ENCODE assay signal across 30 mouse cellular contexts in genomic region chr2:165548627-165549026, GRCm38 (mm10). TPM values are rescaled to one million over a fixed set of nuclear protein-coding genes. Genes with fewer than 3 reads are reported as not detected.
DNase-seq lines count a peak whose midpoint lies in the region; ATAC-seq and TF ChIP-seq lines count a peak whose summit lies in the region.
"Had no signal": no experiment of that assay in that cellular context is flagged by ENCODE, and none has a peak within 500 bp of the region (broad histone marks: within the 10 kb centered on the region; RNA-seq: fewer than 3 reads in every experiment).

No protein-coding gene starts in this region.

- H3K27me3 ChIP-seq in forebrain, embryonic 14.5 days (replicated peaks; ENCODE audit: control insufficient read depth, insufficient read depth, low read length), result no peaks in the 10 kb centered on the region
- H3K27me3 ChIP-seq in forebrain, embryonic 12.5 days, result peaks cover 7% of the 10 kb centered on the region; the same call in 1 of the 2 replicates
- H3K27me3 ChIP-seq: forebrain, embryonic 13.5 days; lung, embryonic 15.5 days; neural tube, embryonic 12.5 days had no signal

- H3K27ac ChIP-seq in forebrain, embryonic 14.5 days (ENCODE audit: low read depth, low read length), result no peak overlapping the region
- no peak overlapping the region for H3K27ac ChIP-seq in forebrain, embryonic 12.5 days
- H3K27ac ChIP-seq in layer of hippocampus, adult 2 months, result peak overlapping the region; percentile 57; the same call in 1 of the 2 replicates
- H3K27ac ChIP-seq: forebrain, embryonic 13.5 days; heart, adult 2 months; limb, embryonic 12.5 days; lung, embryonic 15.5 days; midbrain, embryonic 12.5 days; neural tube, embryonic 12.5 days; stomach, postnatal 0 days had no signal

- ATAC-seq in forebrain, embryonic 14.5 days, result no peak
- ATAC-seq in forebrain, embryonic 12.5 days (ENCODE audit: low FRiP score), result no peak
- ATAC-seq: forebrain, embryonic 13.5 days; intestine, postnatal 0 days had no signal

- H3K4me2 ChIP-seq in forebrain, embryonic 14.5 days (ENCODE audit: low read length), result no peak overlapping the region
- no peak overlapping the region for H3K4me2 ChIP-seq in forebrain, embryonic 12.5 days
- H3K4me2 ChIP-seq: forebrain, embryonic 13.5 days; heart, embryonic 12.5 days; limb, embryonic 12.5 days; lung, embryonic 15.5 days; midbrain, embryonic 12.5 days; neural tube, embryonic 12.5 days had no signal

- peak; percentile 28 for DNase-seq in forebrain, embryonic 14.5 days (ENCODE audit: low spot score)
- no peak for DNase-seq in layer of hippocampus, adult 2 months (ENCODE audit: low spot score in 2 of 2)
- no peak for DNase-seq in layer of hippocampus, postnatal 36 days
- peak; percentile 35 to 46 for DNase-seq in right cerebral cortex, postnatal 10 days (ENCODE audit: low spot score in 2 of 2)
- DNase-seq in right cerebral cortex, postnatal 36 days (ENCODE audit: low spot score in 2 of 2), result no peak
- DNase-seq in ovary, postnatal 14 days (ENCODE audit: low spot score), result no peak
- DNase-seq: adrenal gland, postnatal 14 days; cerebellum, adult 18-20 months; cerebellum, postnatal 10 days; heart, adult 2 months; heart, postnatal 4 days; kidney, adult 9 months; kidney, postnatal 10 days; layer of hippocampus, adult 9-11 months; right cerebral cortex, postnatal 25 days; spleen, adult 18-20 months; thymus, adult 18-20 months; thymus, postnatal 25 days had no signal

- H3K4me1 ChIP-seq in forebrain, embryonic 14.5 days (ENCODE audit: control insufficient read depth, insufficient read depth, low read length), result peaks cover 4% of the 10 kb centered on the region; the same call in 1 of the 2 replicates
- peaks cover 24% of the 10 kb centered on the region for H3K4me1 ChIP-seq in forebrain, embryonic 12.5 days
- H3K4me1 ChIP-seq: lung, embryonic 15.5 days had no signal

- no peak overlapping the region for H3K9ac ChIP-seq in forebrain, embryonic 14.5 days (ENCODE audit: low read length)
- no peak overlapping the region for H3K9ac ChIP-seq in forebrain, embryonic 12.5 days
- H3K9ac ChIP-seq: forebrain, embryonic 13.5 days; heart, embryonic 12.5 days; limb, embryonic 12.5 days; lung, embryonic 15.5 days; midbrain, embryonic 12.5 days; neural tube, embryonic 12.5 days had no signal

- 54% methylated on average over 6 of the region's 6 CpGs for WGBS in forebrain, embryonic 14.5 days
- WGBS in forebrain, embryonic 12.5 days, result 53% methylated on average over 6 of the region's 6 CpGs

- H3K36me3 ChIP-seq in forebrain, embryonic 14.5 days (ENCODE audit: control insufficient read depth, insufficient read depth, low read length), result no peaks in the 10 kb centered on the region
- H3K36me3 ChIP-seq in forebrain, embryonic 12.5 days (replicated peaks), result no peaks in the 10 kb centered on the region
- H3K36me3 ChIP-seq: G1E; heart, embryonic 12.5 days; limb, embryonic 12.5 days; lung, embryonic 15.5 days; midbrain, embryonic 12.5 days; neural tube, embryonic 12.5 days had no signal

- no peak overlapping the region for H3K4me3 ChIP-seq in forebrain, embryonic 14.5 days (ENCODE audit: low read depth, low read length)
- H3K4me3 ChIP-seq in forebrain, embryonic 12.5 days (replicated peaks), result no peak overlapping the region
- no peak overlapping the region for H3K4me3 ChIP-seq in layer of hippocampus, adult 2 months
- H3K4me3 ChIP-seq: erythroblast, embryonic 14.5 days; forebrain, embryonic 13.5 days; heart, adult 2 months; heart, embryonic 12.5 days; limb, embryonic 12.5 days; lung, embryonic 15.5 days; midbrain, embryonic 12.5 days; neural tube, embryonic 12.5 days had no signal

- no peaks in the 10 kb centered on the region for H3K9me3 ChIP-seq in forebrain, embryonic 14.5 days (replicated peaks; ENCODE audit: control insufficient read depth, low read length)
- H3K9me3 ChIP-seq in forebrain, embryonic 12.5 days, result 0 out of 2 replicates have a peak, but pooled peaks cover 3% of the 10 kb centered on the region
- H3K9me3 ChIP-seq: forebrain, embryonic 13.5 days; G1E; heart, embryonic 12.5 days; limb, embryonic 12.5 days; lung, embryonic 15.5 days; midbrain, embryonic 12.5 days; neural tube, embryonic 12.5 days had no signal

- TF ChIP-seq CTCF in layer of hippocampus, adult 2 months (conservative IDR thresholded peaks at IDR 0.05), result no peak; the same call in 1 of the 2 replicates

RNA-seq across cellular contexts. Expression of gene Slc2a10, which starts 45.0 kb away (rescaled TPM):
- 1.2 and 1.8 TPM in 2 replicates for polyA plus RNA-seq in forebrain, embryonic 14.5 days (2014; fragmentation: Nextera tagmentation; extraction: Ambion mirVana)
- polyA plus RNA-seq in forebrain, embryonic 12.5 days (2016; fragmentation: Nextera tagmentation; extraction: Ambion mirVana), result 4.1 and 4.6 TPM in 2 replicates
- under 1 TPM; 0.91 to 0.92 TPM for total RNA-seq in layer of hippocampus, adult 2 months (2021)
- total RNA-seq in layer of hippocampus, postnatal 36 days (2021), result under 1 TPM; 0.48 to 0.67 TPM
- total RNA-seq: megakaryocyte, adult 5-6 weeks had no signal
- polyA plus RNA-seq: erythroblast, embryonic 14.5 days; G1E had no signal

RNA-seq across cellular contexts. Expression of gene Eya2, which starts 46.2 kb away (rescaled TPM):
- polyA plus RNA-seq in forebrain, embryonic 14.5 days (2014; fragmentation: Nextera tagmentation; extraction: Ambion mirVana), result 4.2 and 4.6 TPM in 2 replicates
- polyA plus RNA-seq in forebrain, embryonic 12.5 days (2016; fragmentation: Nextera tagmentation; extraction: Ambion mirVana), result 7.8 and 7.9 TPM in 2 replicates
- total RNA-seq in layer of hippocampus, adult 2 months (2021), result 1 to 10 TPM; 2.0 to 2.9 TPM
- total RNA-seq in layer of hippocampus, postnatal 36 days (2021), result 1 to 10 TPM; 2.5 to 3.2 TPM
- total RNA-seq: G1E had no signal
- polyA plus RNA-seq: erythroblast, embryonic 14.5 days; G1E had no signal

RNA-seq across cellular contexts. Expression of gene Trp53rka, which starts 55.5 kb away (rescaled TPM):
- 37.0 and 45.0 TPM in 2 replicates for polyA plus RNA-seq in forebrain, embryonic 14.5 days (2014; fragmentation: Nextera tagmentation; extraction: Ambion mirVana)
- polyA plus RNA-seq in forebrain, embryonic 12.5 days (2016; fragmentation: Nextera tagmentation; extraction: Ambion mirVana), result 43.3 and 47.5 TPM in 2 replicates
- 10 to 100 TPM; 18.7 to 20.5 TPM for total RNA-seq in layer of hippocampus, adult 2 months (2021)
- total RNA-seq in layer of hippocampus, postnatal 36 days (2021), result 10 to 100 TPM; 19.4 TPM

Comparison
In these comparisons a context has a peak if more than half of its experiments do, and no peak if none do; other contexts are left out.
1. DNase-seq: peak in forebrain, embryonic 14.5 days (single experiment) and right cerebral cortex, postnatal 10 days (2 of 2); none in layer of hippocampus, adult 2 months (0 of 2), layer of hippocampus, postnatal 36 days (0 of 2), right cerebral cortex, postnatal 36 days (0 of 2) and ovary, postnatal 14 days (single experiment).